ENCODE assay signal across 8 mouse cellular contexts in the genomic region with DNA sequence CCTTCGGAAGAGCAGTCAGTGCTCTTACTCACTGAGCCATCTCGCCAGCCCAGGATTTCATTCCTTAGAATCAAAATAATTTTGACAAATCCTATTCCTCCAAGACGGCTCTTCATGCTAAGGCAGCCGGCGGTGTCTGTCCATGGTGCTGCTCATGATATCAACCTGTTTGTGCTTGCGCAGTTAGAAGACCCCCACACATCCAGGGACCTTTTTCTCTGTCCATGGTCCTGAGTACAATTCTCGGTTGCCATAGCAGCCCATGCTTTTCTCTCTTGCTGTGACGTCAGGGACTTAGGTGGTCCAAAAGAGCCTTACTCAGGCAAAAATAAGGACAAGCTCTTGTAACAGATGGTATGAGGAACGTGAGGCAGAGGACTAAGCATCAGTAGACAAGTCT. TPM values are rescaled to one million over a fixed set of nuclear protein-coding genes. Genes with fewer than 3 reads are reported as not detected.
A peak's percentile ranks its signal among the peaks of the same experiment; 100 is the strongest.
DNase-seq lines count a peak whose midpoint lies in the region; ATAC-seq lines count a peak whose summit lies in the region.

No protein-coding gene starts in this region.

- no peak overlapping the region for H3K9ac ChIP-seq in kidney, embryonic 16.5 days (replicated peaks; ENCODE audit: low read length)
- no peak overlapping the region for H3K9ac ChIP-seq in embryonic facial prominence, embryonic 11.5 days (replicated peaks; ENCODE audit: low read length)

- H3K4me1 ChIP-seq in kidney, embryonic 16.5 days (ENCODE audit: insufficient read depth, low read length), result no peaks in the 10 kb centered on the region
- H3K4me1 ChIP-seq in embryonic facial prominence, embryonic 11.5 days (ENCODE audit: control insufficient read depth, insufficient read depth, low read length), result no peaks in the 10 kb centered on the region

- ATAC-seq in kidney, embryonic 16.5 days (ENCODE audit: low FRiP score, low TSS enrichment), result peak; percentile 74
- ATAC-seq in embryonic facial prominence, embryonic 11.5 days (replicated peaks; ENCODE audit: insufficient number of reproducible peaks, low FRiP score, low TSS enrichment, low read depth), result no peak

- H3K9me3 ChIP-seq in kidney, embryonic 16.5 days (ENCODE audit: low read length), result no peaks in the 10 kb centered on the region
- no peaks in the 10 kb centered on the region for H3K9me3 ChIP-seq in embryonic facial prominence, embryonic 11.5 days (replicated peaks; ENCODE audit: control insufficient read depth, low read length)

- no peak overlapping the region for H3K4me2 ChIP-seq in kidney, embryonic 16.5 days (replicated peaks; ENCODE audit: low read depth, low read length)
- no peak overlapping the region for H3K4me2 ChIP-seq in embryonic facial prominence, embryonic 11.5 days (ENCODE audit: low read depth, low read length)

- H3K4me3 ChIP-seq in kidney, embryonic 16.5 days (ENCODE audit: low read length), result no peak overlapping the region
- no peak overlapping the region for H3K4me3 ChIP-seq in embryonic facial prominence, embryonic 11.5 days (ENCODE audit: low read depth, low read length)

- 0 out of 2 replicates have a peak, but pooled peaks cover 6% of the 10 kb centered on the region for H3K27me3 ChIP-seq in kidney, embryonic 16.5 days (ENCODE audit: insufficient read depth, low read length)
- no peaks in the 10 kb centered on the region for H3K27me3 ChIP-seq in embryonic facial prominence, embryonic 11.5 days (ENCODE audit: control insufficient read depth, insufficient read depth, low read length)

- no peaks in the 10 kb centered on the region for H3K36me3 ChIP-seq in kidney, embryonic 16.5 days (ENCODE audit: insufficient read depth, low read length)
- H3K36me3 ChIP-seq in embryonic facial prominence, embryonic 11.5 days (replicated peaks; ENCODE audit: control insufficient read depth, insufficient read depth, low read depth, low read length), result no peaks in the 10 kb centered on the region

- H3K27ac ChIP-seq in kidney, embryonic 16.5 days (ENCODE audit: low read length), result no peak overlapping the region
- no peak overlapping the region for H3K27ac ChIP-seq in embryonic facial prominence, embryonic 11.5 days (replicated peaks; ENCODE audit: low read depth, low read length)

- DNase-seq in kidney, adult 18-20 months, result no peak
- peak; percentile 89 for DNase-seq in R1 (ENCODE audit: low read depth, low spot score)
- DNase-seq in embryonic facial prominence, embryonic 11.5 days (ENCODE audit: low spot score), result peak; percentile 94
- DNase-seq in ovary, postnatal 14 days (ENCODE audit: low spot score), result peak; percentile 15
- DNase-seq in gastrocnemius, adult 8-10 months (ENCODE audit: low spot score in 2 of 2), result no peak
- DNase-seq in cerebellum, adult 8-10 months, result no peak
- no peak for DNase-seq in adrenal gland, postnatal 36 days

- WGBS in kidney, embryonic 16.5 days, result 8% methylated on average over 9 of the region's 9 CpGs
- 10% methylated on average over 9 of the region's 9 CpGs for WGBS in embryonic facial prominence, embryonic 11.5 days

RNA-seq across cellular contexts. Expression of a gene that starts 22.1 kb away (rescaled TPM):
- polyA plus RNA-seq in kidney, embryonic 16.5 days (2015; fragmentation: Nextera tagmentation; extraction: Ambion mirVana), result 457 and 483 TPM in 2 replicates
- 562 and 576 TPM in 2 replicates for polyA plus RNA-seq in embryonic facial prominence, embryonic 11.5 days (2014; fragmentation: Nextera tagmentation; extraction: Ambion mirVana)
- 10 to 100 TPM; 71.8 to 91.6 (median 87.9) TPM for total RNA-seq in gastrocnemius, adult 8-10 months (2022)
- 100 to 1,000 TPM; 154 to 155 TPM for total RNA-seq in adrenal gland, postnatal 36 days (2021)

RNA-seq across cellular contexts. Expression of a gene that starts 45.7 kb away (rescaled TPM):
- polyA plus RNA-seq in kidney, embryonic 16.5 days (2015; fragmentation: Nextera tagmentation; extraction: Ambion mirVana), result 1.5 and 2.2 TPM in 2 replicates
- polyA plus RNA-seq in embryonic facial prominence, embryonic 11.5 days (2014; fragmentation: Nextera tagmentation; extraction: Ambion mirVana), result 1.4 and 1.8 TPM in 2 replicates
- 10 to 100 TPM; 23.3 to 32.6 (median 27.5) TPM for total RNA-seq in gastrocnemius, adult 8-10 months (2022)
- 10 to 100 TPM; 10.6 to 15.6 TPM for total RNA-seq in adrenal gland, postnatal 36 days (2021)

Comparison
In these comparisons a context has a peak if more than half of its experiments do, and no peak if none do; other contexts are left out.
1. DNase-seq: peak in R1 (single experiment), embryonic facial prominence, embryonic 11.5 days (single experiment) and ovary, postnatal 14 days (single experiment); none in kidney, adult 18-20 months (single experiment), gastrocnemius, adult 8-10 months (0 of 2), cerebellum, adult 8-10 months (single experiment) and adrenal gland, postnatal 36 days (0 of 2).